Mouse (Mus musculus) thymus, postnatal 36 days (tissue): ENCODE data around the gene Apba1.

ENCODE experiments used
- DNase-seq, 2 experiments: peaks; one replicate each; pipeline ENCODE4 v3.0.0; 2022; ENCODE audit warnings: mixed read lengths in 2 of 2

Apba1 gene

DNA sequence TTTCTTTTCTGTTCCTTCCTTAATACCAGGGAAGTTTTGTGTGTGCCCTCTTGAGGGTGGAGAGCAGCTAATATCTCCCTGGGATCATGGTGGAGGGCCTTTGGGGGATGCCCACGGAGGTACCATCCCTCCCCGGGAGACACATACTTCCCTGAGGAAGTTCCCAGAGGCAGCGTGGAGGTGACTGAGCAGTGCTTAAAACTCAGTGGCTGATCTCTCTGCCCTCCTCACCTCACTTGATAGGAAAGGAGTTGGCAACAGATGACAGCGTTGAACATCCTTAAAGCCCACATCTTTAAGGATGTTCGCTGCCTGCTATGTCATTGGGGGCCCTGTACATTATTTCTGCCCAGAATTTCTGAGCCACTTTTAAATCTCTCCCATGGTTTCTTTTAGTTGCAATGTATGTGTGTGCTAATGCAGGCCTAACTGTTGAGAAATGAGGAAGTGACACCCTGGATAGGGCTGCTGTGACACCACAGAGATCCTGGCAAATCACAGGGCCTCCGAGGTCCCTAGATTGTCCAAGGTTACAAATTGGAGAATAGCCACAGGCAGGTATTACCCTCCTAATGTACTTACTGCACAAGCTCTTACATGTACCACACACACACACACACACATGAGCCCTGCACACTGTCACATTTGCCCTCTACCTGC lies 187.5 kb downstream of the Apba1 start:
- DNase-seq = no peak

DNA sequence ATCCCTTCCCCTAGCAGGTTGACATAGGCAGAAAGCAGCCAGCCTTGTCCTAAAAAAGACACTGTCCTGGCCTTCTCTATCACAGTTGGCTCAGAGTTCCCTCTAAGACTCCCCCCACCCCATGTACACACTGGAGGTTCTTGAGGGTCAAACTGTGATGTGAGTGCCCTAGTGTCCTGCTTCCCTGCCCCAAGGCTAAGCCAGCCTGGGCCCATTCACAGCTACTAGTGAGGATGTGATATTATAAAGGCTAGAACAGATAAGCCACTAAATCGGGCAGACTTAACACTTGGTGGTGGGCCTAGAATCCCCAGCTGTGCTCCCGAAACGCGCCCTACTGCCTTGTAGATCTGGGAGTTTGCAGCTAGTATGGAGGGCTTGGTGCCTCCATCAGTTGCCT lies 188.1 kb downstream of the Apba1 start:
- DNase-seq = no peak

DNA sequence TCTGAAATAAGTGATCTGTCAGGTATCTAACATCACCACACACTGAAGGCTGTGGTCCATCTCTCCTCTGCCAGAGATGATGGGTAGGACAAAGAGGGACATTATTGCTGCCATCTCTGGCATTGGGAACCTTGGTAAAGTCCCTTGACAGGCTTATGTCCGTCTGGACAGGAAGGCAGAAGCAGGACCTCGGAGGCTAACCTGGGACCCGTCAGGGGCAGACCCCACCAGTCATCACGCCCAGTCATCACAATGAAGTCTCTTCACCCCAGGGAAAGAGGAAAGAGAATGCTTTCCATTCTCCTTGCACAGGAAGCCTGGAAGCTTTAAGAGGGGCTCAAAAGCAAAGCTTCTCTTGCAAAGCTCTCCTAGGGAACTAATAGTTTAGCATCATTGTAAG lies 189.2 kb downstream of the Apba1 start:
- DNase-seq = no peak

DNA sequence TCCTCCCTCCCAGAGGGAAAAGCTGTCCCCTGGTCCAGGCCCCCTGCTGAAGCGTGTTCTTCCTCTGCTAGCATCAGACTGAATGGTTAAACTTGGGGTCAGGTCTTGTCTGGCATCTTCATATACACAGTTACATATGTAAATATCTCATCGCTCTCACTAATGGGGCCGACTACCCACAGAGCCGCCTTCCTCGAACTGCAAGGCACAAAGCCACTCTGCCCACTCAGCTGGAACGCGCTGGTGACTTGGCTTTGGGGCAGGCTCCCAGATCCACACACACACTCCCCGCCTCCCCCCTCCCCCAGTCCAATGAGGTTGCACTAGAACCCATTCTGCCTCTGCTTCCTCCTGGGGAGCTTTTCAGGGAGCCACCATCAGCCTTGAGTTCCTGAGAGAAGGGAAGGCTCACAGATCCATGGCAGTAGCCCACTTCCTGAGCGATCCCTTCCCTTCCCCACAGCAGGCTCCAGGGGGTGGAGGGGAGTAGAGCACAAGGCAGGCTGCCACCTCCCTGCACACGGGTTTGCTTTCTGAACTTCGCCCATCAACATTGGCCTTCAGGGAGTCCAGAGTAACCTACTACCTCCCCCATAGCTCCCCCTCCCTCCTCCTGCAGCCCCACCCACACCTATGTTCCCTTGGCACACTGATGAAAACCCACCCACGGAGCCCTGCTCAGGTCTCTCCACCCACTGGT lies 189.8 kb downstream of the Apba1 start:
- no peak for DNase-seq

DNA sequence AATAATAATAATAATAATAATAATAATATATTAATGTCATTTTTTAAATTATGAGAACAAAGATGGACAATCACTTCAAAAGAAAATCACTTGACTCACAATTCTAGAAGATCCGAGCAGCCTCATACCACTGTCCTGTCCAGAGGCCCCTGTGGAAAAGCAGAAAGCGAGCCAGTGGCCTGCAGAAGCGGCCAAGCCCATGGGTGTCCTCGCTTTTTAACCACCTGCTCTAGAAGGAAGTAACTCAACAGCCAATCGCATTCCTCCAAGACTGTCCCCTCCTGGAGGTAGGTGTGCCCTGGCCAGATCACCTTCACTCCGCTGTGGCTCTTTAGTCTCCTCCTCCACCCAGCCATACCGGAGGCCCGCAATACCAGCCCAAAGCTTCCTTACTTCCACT lies 196.8 kb downstream of the Apba1 start:
- DNase-seq = no peak

DNA sequence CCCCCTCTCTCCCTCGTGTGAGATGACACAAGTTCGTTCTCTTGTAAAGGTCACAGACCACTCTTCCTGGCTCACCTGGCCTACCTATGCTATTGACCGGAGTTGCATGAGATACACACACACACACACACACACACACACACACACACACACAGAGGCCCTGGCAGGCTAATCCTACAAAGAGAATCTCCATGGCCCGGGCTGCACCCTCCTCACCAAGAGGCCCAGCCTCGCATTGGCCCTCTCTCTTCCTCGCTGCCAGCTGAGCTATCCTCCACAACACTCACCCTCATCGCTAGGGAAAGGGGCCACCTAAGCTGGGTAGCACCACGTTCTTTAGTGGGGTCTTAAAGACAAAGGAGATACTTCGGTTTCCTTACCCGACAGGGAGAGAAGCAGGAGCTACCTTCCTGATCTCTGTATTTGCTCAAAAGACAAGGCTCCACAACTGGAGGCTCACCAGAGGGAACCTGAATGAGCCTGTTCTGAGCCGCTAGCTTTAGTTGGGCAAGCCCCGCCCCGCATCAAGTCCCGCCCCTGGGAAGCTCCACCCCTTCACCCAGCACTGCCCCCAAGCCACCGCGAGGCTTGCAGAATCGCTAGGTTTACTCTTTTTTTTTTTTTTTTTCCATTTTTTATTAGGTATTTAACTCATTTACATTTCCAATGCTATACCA lies 197.8 kb downstream of the Apba1 start:
- no peak for DNase-seq

DNA sequence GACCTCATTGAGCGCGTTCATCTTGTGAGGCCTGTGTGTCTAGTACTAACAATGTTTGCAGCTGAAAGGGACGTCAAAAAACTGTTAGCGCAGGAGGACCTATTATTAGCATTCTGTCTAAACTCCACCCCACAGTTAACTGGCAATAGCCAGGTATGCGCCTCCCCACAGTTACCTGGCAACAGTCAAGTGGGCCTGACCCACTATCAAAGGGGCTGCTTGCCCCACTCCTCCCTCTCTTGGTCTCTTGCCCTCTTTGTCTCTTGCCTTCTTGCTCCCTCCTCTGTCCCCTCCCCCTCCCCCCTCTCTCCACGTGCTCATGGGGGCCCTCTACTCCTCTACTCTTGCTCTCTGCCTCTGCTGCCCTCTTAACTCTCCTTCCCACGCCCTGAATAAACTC lies 198.9 kb downstream of the Apba1 start:
- no peak for DNase-seq

DNA sequence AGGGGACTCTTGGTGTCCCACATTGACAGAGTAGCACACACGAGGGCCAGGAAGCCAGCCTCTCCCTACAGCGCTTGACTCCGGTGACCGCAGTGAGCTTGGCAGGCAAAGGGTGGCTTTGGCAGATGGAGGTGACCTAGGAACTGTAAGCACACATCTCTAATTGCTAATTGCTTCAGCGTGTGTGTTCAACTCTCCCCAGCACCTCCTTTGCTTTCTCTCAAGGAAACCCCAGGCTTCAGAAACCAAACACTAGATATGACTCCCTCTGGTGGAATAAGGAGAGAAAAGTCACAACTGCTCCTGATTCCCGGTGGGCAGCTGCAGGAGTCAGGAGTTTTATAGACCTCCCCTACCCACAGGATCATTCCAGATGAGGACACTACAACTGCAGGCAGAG lies 200.2 kb downstream of the Apba1 start:
- no peak for DNase-seq

DNA sequence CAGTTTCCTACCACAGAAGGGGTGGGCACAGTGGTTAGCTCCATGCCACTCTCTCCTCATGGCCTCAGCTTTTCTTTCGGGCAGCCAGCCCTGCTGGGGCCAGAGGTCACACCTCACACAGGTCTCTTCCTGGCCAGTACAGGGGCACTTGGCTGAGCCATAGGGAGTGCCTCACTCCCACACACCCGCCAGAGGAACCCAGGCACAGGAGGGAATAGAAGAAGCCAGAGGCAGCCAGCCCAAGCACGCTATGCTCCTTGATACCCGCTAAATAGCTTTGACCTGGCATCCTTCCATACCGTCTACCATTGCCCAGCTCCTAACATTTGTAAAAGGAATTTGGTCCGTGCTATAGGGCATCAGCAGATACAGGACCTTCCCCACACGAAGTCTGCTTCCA lies 201.2 kb downstream of the Apba1 start:
- no peak for DNase-seq

DNA sequence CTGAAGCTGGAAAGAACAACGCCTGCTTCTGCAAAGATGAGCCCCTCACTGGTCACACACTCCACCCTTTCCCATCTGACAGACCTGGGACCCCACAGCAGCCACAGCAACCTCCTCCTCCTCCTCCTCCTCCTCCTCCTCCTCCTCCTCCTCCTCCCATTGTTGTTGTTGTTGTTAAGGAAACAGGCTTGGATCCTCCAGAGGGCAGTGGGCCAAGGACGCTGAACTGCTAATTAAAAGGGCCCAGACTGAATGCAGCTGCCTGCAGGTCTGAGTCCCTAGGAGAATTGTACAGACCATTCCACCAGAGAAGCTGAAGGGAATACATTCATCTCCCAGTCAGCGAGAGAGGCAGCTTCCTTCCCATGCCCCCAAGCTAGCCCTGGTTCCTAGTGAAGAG lies 201.6 kb downstream of the Apba1 start:
- DNase-seq = no peak

DNA sequence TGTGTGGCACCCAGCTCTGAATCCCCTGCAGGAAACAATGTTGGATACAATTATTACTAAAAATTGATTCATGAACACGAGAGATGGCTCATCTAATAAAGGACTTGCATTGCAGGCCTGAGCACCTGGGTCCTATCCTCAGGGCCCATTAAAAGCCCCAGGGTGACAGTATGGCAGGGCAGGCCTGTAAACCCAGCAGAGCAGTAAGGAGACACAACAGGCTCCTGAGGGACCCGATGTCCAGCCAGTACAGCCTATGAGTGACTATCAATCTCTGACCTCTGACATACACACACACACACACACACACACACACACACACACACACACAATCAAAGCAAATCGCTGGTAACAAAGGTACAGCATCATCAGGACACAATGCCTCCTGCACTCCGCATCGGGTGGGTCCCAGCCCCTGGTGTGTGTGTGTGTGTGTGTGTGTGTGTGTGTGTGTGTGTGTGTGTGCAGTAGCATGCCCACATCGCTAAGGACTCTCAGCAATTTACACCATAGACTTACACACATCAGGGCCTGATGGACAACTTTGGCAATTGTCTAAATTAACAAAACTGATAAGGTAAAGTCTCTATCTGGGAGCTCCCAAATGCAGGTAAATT lies 202.3 kb downstream of the Apba1 start:
- no peak for DNase-seq

DNA sequence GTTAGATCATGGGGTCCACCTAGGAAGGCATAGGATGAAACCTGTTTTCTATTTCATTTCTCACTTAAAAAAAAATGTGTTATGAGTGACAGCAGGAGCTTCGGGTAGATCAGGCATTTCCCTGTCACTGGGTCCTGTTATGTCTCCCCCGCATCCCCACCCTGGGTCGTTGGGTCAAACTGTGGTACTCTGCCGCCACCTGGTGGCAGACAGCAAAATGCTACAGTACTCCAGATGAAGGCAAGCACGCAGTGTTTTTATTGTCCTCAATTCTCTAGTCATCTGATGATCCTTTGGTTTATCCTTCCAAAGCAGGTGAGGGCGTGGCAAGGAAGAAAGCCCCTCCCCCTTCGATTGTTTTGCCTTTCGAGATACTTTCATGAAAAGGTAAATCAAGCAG lies 202.8 kb downstream of the Apba1 start:
- peak; percentile 40 to 44 for DNase-seq

DNA sequence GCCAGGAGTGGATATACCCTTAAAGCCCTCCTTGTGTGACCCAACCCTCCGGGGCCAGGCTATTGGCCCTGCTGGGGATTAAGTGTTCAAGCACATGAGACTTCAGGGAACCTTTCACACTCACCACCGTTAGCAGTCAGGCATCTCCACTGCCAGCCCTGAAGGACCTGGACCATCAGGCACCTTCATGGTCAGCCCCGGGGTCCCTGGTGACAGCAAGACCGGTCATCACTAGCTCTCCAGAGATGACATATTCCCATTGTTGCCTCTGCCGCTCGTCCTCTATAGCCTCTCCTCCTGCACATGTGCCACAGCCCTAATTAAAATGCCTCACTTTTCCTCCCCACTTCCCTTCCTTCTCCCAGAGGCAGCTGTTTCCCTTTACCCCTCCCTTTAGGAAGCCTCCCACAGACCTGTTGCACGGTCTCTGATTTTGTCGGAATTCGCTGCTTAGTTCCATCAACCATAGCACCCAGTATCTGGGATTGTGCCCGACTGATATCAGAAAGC lies 205.8 kb downstream of the Apba1 start:
- DNase-seq = no peak

DNA sequence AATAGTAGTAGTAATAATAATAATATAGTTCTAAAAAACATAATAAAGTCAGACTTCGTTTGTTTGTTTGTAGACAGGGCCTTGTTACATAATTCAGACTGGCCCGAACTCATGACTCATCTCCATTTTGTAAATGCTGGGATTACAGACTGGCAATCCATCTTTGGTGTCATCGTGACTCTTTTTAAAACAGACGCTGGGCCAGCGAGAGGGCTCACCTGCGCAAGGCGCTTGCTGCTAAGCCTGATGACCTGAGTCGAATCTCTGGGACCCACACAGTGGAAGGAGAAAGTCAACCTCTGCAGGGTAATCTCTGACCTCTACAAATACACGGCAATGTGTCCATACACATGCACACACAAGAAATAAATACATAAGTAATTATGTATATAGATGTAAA lies 207.7 kb downstream of the Apba1 start:
- DNase-seq = no peak

DNA sequence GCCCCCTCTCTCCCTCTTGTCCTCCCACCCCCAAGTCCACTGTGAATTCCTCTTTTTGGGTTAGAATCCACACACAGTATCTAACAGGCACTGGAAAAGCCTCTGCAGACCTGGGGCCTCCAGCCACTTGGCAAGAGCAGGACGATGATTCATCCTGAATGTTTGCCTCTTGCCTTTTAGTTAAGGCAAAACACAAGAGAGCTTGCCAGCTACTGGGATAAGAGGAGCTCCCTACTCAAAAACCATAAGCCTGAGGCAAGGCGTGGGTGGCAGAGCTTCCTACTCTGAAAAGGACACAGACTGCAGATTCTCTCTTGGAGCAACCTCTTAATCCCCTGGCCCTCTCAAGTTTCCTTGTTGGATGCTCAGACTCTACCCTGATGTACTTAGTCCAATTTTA lies 208.5 kb downstream of the Apba1 start:
- no peak for DNase-seq

DNA sequence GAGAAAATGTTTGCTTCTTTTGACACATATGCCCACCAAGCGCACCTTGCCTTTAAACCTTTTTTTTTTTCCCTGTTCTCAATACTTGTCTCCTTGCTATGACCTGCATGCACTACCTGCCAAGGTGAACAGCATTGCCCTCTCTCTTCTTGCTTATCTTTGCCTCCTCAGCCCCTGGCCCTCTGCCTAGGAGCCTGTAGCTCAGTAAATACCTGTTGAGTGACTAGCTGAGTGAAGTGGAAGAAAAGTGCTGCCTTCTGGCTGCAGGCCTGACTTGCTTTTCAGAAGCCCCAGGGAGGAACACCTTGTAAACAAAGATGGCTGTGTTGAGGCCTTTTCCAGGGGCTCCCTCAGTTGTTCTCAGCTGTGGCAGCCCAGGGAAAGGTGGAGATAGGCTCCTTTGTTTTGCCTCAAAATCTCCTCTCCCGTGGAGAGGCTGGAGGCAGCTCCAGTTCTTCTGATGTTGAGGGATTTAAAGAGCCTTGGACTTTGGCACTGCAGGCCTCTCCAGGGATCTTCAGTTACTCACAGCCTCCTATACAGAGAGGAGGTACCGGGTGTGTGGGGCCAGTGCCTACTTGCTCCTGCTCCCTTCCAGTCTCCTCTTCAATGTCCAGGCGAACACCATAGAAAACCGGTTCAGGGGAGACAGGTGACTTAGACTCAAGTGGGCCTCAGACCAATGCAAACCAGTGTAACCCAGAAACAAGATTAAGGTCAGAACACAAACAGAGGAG lies 209.6 kb downstream of the Apba1 start:
- no peak for DNase-seq

DNA sequence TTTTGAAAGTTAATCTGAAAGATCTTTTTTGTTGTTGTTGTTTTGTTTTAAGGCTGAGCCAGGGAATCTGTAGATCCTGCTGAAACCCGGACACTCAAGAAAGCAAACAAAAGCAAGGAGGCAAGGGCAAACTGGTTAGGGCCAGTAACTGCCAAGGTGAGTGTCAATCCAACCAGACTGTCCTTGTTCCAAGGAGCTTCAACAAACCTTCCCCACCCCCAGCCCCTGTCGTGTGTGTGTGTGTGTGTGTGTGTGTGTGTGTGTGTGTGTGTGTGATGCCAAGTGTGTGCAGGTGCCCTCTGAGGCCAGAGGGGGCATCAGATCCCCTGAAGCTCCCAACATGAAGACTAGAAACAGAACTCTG lies 210.2 kb downstream of the Apba1 start:
- no peak for DNase-seq

DNA sequence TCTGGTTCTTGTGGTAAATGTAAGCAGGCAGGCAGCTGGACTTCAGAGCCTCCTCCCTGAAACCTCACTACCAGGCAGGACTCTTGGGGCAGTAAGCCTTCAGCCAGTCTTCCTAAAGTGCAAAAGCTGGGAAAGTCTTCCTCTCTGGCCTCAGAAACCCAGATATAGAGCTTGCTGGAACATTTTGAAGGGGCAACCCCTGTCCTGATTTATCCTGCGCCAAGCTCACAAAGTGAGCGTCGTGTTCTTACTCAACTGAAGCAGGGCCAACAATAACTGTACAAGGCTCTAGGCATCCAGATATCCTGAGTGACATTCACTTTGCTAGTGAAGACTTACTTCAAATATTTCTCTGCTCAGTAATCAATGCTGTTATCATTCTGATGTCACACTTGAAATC lies 211.7 kb downstream of the Apba1 start:
- DNase-seq = no peak

DNA sequence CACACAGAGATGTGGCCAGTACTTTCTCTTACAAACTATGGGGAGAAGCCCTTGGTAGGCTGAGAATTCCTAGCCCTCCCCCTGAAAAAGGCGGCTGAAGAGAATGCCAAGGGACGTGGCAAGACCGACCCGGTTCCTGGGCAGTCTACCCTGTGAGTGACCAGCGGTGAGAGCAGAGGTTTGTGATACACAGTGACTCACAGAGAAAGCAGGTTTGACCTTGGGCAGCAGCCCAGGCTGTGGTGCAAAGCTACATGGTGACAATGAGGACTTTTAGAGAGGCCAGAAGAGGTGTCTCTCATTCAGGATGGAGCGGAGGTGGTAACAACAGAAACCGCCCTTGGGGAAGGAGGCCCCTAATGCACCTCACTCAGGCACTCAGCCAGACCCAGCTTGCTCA lies 212.7 kb downstream of the Apba1 start:
- DNase-seq = no peak

DNA sequence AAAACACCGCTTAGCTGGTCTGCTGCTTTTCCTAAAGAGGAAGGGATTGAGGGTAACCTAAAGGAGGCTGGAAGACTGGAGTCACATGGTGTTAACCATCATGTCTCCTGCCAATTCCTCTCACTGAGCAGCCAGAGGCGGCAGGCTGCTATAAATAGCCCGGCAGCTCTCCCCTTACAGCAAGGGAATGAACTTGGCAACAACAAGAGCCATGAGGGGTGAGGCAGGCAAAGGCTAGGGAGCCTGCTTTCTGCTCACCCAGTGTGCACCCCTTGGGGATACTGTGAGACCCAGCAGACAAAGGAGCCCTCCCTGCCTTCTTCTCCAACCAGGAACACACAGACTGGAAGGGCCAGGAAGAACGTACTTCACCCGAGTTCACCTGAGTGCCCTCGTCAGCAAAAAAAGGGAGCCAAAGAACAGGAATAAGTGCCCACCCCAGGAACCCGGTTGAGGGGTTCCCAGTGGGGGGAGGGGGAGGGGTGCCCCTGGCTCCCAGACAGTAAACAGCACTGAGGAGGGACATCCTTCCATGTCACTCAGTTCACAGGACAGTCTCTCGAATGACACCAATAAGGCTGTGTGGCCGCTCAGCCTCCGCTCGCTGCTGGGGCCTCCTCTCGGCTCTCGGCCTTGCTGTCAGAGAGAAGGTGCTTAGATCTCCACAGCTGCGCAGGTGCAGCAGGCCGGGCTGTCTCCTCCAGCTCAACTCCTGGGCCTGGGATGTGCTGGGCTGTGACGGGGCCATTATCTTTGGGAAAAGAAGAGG lies 214.4 kb downstream of the Apba1 start:
- no peak for DNase-seq

DNA sequence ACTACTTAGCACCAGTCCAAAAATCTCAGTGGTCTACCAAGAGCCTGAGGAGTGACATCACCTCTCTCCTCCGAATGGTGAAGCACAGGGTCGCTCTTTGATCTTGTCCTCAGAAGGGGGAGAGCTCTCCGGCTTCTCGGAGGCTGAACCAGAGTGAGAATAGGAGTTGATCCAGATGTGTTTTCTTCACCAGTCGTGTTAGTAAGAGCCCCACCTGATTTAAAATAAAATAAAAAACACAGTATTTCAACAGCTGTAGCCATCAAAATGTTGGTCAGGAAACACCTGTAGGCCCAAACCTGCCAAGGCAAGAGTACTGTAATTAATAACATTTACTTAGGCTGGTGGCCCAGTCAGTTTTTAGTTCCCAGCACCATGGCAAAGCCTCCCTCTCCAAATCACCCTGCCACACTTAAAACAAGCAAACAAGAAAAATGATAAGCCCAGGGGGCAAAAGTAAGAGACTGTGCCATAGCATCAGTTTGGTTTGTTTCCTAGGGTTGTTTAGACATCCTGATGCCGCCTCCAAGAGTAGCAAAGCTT lies 219.3 kb downstream of the Apba1 start:
- DNase-seq = no peak

DNA sequence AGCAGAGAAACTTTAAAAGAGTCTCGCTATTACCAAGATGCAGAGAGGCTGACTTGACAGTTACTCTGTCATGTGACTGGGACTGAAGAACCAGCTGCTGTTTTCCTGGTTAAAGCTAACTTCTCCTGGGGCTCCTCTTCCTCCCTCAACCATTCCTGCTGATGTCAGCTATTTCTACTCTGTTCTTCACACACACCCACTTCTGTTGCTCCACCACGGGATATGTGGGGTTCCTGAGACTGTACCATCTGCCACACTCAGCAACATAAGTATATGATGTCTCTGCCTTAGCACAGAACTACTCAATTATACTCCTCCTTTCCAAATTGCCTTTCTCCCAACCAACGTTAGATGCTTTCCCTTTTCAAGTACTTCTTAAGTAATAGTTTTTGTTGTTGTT lies 221.9 kb downstream of the Apba1 start:
- DNase-seq = no peak
